Mouse (Mus musculus) liver, embryonic 15.5 days (tissue): ENCODE results near the gene Rcsd1. TPM values are rescaled to one million over a fixed set of nuclear protein-coding genes. Genes with fewer than 3 reads are reported as not detected.

Source experiments
- ATAC-seq: fragments of 200-750 bp; cut with Nextera tagmentation; 2 replicates; pipeline ENCODE4 v1.8.0; 2017; ENCODE audit warnings: moderate number of reproducible peaks, mild to moderate bottlenecking, moderate library complexity; ENCODE audit not compliant: insufficient read depth
- H3K27ac ChIP-seq: fragments of 300-500 bp; sonication (generic); replicated peaks from 2 replicates; pipeline ENCODE4 v1.5.1; 2015; ENCODE audit warnings: mild to moderate bottlenecking, inconsistent platforms
- H3K27me3 ChIP-seq: fragments of 300-500 bp; sonication (generic); 2 replicates; pipeline ENCODE4 v1.6.1; 2015; ENCODE audit warnings: mild to moderate bottlenecking, inconsistent platforms
- H3K36me3 ChIP-seq: fragments of 300-500 bp; sonication (generic); replicated peaks from 2 replicates; pipeline ENCODE4 v1.6.1; 2015; ENCODE audit warnings: moderate library complexity, mild to moderate bottlenecking, inconsistent platforms
- H3K4me1 ChIP-seq: fragments of 300-500 bp; sonication (generic); replicated peaks from 2 replicates; pipeline ENCODE4 v1.6.1; 2015; ENCODE audit warnings: inconsistent platforms
- H3K4me2 ChIP-seq: fragments of 300-500 bp; sonication (generic); 2 replicates; pipeline ENCODE4 v1.6.1; 2015; ENCODE audit warnings: moderate library complexity, mild to moderate bottlenecking, inconsistent platforms
- H3K4me3 ChIP-seq: fragments of 300-500 bp; sonication (generic); replicated peaks from 2 replicates; pipeline ENCODE4 v1.5.1; 2015; ENCODE audit warnings: mild to moderate bottlenecking, inconsistent platforms
- H3K9ac ChIP-seq: fragments of 300-500 bp; sonication (generic); 2 replicates; pipeline ENCODE4 v1.6.1; 2015; ENCODE audit warnings: moderate library complexity, mild to moderate bottlenecking, inconsistent platforms
- H3K9me3 ChIP-seq: fragments of 300-500 bp; sonication (generic); replicated peaks from 2 replicates; pipeline ENCODE4 v1.6.1; 2016; ENCODE audit warnings: inconsistent platforms
- WGBS: fragments of 180-500 bp; shearing (Covaris S2); methylation state at CpG from one replicate; pipeline ENCODE4 v1.1.7; 2015; ENCODE audit warnings: mixed read lengths; ENCODE audit not compliant: insufficient replicate concordance; 5-methylcytosine and 5-hydroxymethylcytosine counted together
- polyA plus RNA-seq: library from polyadenylated mRNA; unstranded; fragments of >200 nt; fragmentation: Nextera tagmentation; extraction: Ambion mirVana; gene quantifications from 2 replicates; pipeline ENCODE4 v1.2.1, GENCODE M21; 2015

Rcsd1 gene
- polyA plus RNA-seq, 1 experiment from 2014 or later, result 11.5 TPM

- H3K27ac ChIP-seq, result no peak overlapping the region
- peaks cover 22% of the 10 kb centered on the region; the same call in 1 of the 2 replicates for H3K4me1 ChIP-seq
- no peak for ATAC-seq
- 49% methylated on average over 3 of the region's 3 CpGs for WGBS
- H3K4me2 ChIP-seq, result no peak overlapping the region
- H3K27me3 ChIP-seq, result no peaks in the 10 kb centered on the region
- no peaks in the 10 kb centered on the region for H3K9me3 ChIP-seq
- no peak overlapping the region for H3K9ac ChIP-seq
- H3K4me3 ChIP-seq, result no peak overlapping the region
- H3K36me3 ChIP-seq, result no peaks in the 10 kb centered on the region
These were observed 32.6 kb downstream of the Rcsd1 start for GRCm38 (mm10) chr1:165676993-165677392.

DNA sequence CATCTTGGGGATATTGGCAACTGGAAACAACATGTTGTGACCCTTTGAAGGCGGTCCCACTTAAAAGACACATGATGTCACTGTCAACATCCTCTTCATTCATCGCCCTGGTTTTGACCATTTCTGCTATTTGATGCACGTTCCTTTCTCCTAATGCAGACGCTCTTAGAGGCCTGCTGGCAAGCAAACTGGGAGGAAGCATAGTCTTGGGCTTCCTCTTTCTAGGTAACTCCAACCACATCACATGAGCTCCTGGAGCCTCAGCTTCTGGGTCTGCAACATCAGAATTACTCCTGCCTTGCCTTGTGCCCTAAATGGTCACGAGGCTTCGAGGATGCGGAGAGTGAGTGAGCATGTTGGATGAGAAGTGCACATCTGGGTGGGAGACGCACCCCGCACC lies 34.4 kb downstream of the Rcsd1 start:
- peaks cover 15% of the 10 kb centered on the region; the same call in 1 of the 2 replicates for H3K4me1 ChIP-seq
- no peak for ATAC-seq
- no peaks in the 10 kb centered on the region for H3K9me3 ChIP-seq
- no peaks in the 10 kb centered on the region for H3K27me3 ChIP-seq
- no peaks in the 10 kb centered on the region for H3K36me3 ChIP-seq
- no peak overlapping the region for H3K9ac ChIP-seq
- no peak overlapping the region for H3K4me2 ChIP-seq
- H3K4me3 ChIP-seq, result no peak overlapping the region
- 42% methylated on average over 9 of the region's 9 CpGs for WGBS
- H3K27ac ChIP-seq, result no peak overlapping the region

DNA sequence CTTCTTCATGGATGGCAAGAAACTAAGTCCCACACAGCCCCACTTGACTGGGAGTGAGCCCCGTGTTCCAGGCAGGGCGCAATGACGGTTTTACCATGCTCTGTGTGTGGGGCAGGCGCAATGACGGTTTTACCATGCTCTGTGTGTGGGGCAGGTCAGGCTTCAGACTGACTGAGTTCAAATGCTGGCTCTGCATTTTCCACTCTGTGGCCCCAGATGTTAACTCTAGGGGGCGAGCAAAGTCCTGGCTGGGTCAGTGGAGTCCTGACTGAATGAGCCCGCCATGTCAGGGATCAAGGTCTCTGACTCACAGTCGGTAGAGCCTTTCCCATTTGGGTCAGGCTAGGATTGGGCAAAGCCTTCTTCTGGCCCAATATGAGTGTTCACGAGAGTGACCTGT lies 37.2 kb downstream of the Rcsd1 start:
- Histone ChIP-seq H3K4me1 (peaks cover 7% of the 10 kb centered on the region; the same call in 1 of the 2 replicates), H3K36me3 (no peaks in the 10 kb centered on the region), H3K4me3 (no peak overlapping the region), H3K27me3 (no peaks in the 10 kb centered on the region), H3K9ac (no peak overlapping the region), H3K4me2 (no peak overlapping the region), H3K9me3 (no peaks in the 10 kb centered on the region), H3K27ac (no peak overlapping the region)
- WGBS, result 60% methylated on average over 9 of the region's 9 CpGs
- ATAC-seq, result no peak

GRCm38 (mm10) chr1:165670056-165670455 lies 39.5 kb downstream of the Rcsd1 start:
- WGBS, result 68% methylated on average over 6 of the region's 6 CpGs
- Histone ChIP-seq H3K9ac (no peak overlapping the region), H3K9me3 (no peaks in the 10 kb centered on the region), H3K4me1 (no peaks in the 10 kb centered on the region; the same call in 1 of the 2 replicates), H3K36me3 (no peaks in the 10 kb centered on the region), H3K27ac (no peak overlapping the region), H3K27me3 (no peaks in the 10 kb centered on the region), H3K4me2 (no peak overlapping the region), H3K4me3 (no peak overlapping the region)
- ATAC-seq, result no peak

DNA sequence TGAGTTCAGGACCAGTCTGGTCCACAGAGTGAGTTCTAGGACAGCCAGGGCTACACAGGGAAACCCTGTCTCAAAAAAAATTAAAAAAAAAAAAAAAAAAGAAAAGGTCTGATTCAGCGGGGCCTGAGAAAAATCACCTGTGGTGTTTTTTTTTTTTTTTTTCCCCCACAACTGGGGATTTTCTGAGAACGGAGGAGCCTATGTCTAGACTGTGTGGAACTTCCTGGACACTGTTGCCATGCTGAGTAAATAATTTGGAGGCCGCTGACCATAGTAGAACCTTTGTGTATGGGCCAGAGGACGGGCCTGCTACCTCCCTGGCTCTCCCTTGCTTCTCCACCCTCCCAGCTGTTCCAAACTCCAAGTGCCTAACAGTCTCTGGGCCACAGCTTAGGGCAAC lies 40.7 kb downstream of the Rcsd1 start:
- no peaks in the 10 kb centered on the region for H3K27me3 ChIP-seq
- WGBS, result 71% methylated on average over 4 of the region's 4 CpGs
- H3K4me2 ChIP-seq, result no peak overlapping the region
- H3K27ac ChIP-seq, result no peak overlapping the region
- H3K9ac ChIP-seq, result no peak overlapping the region
- no peak for ATAC-seq
- no peak overlapping the region for H3K4me3 ChIP-seq
- no peaks in the 10 kb centered on the region; the same call in 1 of the 2 replicates for H3K4me1 ChIP-seq
- no peaks in the 10 kb centered on the region for H3K9me3 ChIP-seq
- H3K36me3 ChIP-seq, result no peaks in the 10 kb centered on the region

DNA sequence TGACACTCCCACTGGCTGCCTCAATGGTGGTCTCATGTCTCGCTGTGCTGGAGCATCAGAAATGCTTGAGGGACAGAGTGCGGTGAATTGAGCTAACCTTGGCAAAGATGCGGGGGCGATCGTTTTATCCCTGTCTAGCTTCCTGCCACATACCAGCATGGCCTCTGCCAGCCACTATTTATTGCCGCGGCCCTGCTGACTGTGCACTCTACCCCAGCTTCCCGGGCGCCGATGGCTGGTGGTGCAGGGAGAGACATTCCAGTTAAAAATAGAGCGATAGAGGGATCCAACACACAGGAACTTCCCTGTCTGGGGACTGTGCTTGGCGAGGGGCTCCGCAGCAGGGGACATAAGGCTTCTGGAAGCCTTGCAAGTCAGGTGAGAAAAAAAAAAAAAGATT lies 42.2 kb downstream of the Rcsd1 start:
- no peak overlapping the region for H3K4me2 ChIP-seq
- no peak overlapping the region for H3K4me3 ChIP-seq
- H3K27ac ChIP-seq, result no peak overlapping the region
- H3K4me1 ChIP-seq, result no peaks in the 10 kb centered on the region; the same call in 1 of the 2 replicates
- WGBS, result 60% methylated on average over 13 of the region's 13 CpGs
- no peak overlapping the region for H3K9ac ChIP-seq
- no peak for ATAC-seq
- no peaks in the 10 kb centered on the region for H3K9me3 ChIP-seq
- H3K27me3 ChIP-seq, result no peaks in the 10 kb centered on the region
- H3K36me3 ChIP-seq, result no peaks in the 10 kb centered on the region

DNA sequence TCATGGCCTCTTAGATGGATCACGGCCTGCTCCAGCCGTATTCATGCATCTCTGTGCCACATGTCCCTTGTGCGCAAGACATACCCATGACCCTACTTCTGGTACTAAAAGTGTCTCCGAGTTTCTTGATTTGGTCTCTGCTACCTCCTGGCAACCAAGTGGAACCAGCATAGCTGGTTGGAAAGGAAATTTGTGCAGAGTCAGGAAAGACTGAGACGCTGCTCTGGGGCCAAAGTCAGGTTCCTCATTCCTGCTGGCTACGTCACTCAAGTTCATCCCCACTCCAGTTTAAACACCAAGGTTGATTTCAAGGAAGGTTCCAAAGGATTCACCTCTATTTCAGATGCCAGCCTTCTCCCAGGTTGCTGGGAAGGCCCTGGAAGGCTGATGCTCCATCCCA lies 42.6 kb downstream of the Rcsd1 start:
- Histone ChIP-seq H3K27ac (no peak overlapping the region), H3K4me1 (no peaks in the 10 kb centered on the region; the same call in 1 of the 2 replicates), H3K9me3 (no peaks in the 10 kb centered on the region), H3K36me3 (no peaks in the 10 kb centered on the region), H3K4me2 (no peak overlapping the region), H3K4me3 (no peak overlapping the region), H3K9ac (no peak overlapping the region), H3K27me3 (no peaks in the 10 kb centered on the region)
- ATAC-seq, result no peak
- WGBS, result 61% methylated on average over 6 of the region's 6 CpGs

GRCm38 (mm10) chr1:165665758-165666157 lies 43.8 kb downstream of the Rcsd1 start:
- Histone ChIP-seq H3K27ac (no peak overlapping the region), H3K36me3 (no peaks in the 10 kb centered on the region), H3K4me2 (no peak overlapping the region), H3K9ac (no peak overlapping the region), H3K9me3 (no peaks in the 10 kb centered on the region), H3K4me3 (no peak overlapping the region), H3K4me1 (no peaks in the 10 kb centered on the region; the same call in 1 of the 2 replicates), H3K27me3 (no peaks in the 10 kb centered on the region)
- no peak for ATAC-seq
- WGBS, result 65% methylated on average over 5 of the region's 5 CpGs

DNA sequence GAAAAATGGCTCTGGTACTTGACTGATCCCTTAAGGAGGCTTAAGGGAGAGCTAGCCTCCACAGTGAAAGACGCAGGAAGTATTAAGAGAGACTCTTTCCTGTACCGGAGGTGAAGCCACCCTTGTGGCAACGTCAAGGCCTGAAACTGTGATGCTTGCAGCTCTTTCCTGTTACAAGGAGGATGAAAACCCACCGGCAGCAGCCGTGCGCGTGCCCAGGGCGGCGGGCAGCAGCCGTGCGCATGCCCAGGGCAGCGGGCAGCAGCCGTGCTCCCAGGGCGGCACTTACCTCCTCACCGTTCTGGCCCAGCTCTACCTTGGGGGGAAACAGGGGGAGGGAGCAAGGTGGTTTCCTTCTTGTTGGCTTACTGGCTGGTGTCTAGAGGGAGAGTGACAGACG lies 46.3 kb downstream of the Rcsd1 start:
- Histone ChIP-seq H3K27me3 (no peaks in the 10 kb centered on the region), H3K4me3 (no peak overlapping the region), H3K4me1 (no peaks in the 10 kb centered on the region; the same call in 1 of the 2 replicates), H3K36me3 (peaks cover 2% of the 10 kb centered on the region; the same call in 1 of the 2 replicates), H3K27ac (no peak overlapping the region), H3K9ac (no peak overlapping the region), H3K9me3 (no peaks in the 10 kb centered on the region), H3K4me2 (no peak overlapping the region)
- 66% methylated on average over 16 of the region's 16 CpGs for WGBS
- ATAC-seq, result no peak

- Histone ChIP-seq H3K36me3 (peaks cover 4% of the 10 kb centered on the region; the same call in 1 of the 2 replicates), H3K4me3 (no peak overlapping the region), H3K4me2 (no peak overlapping the region), H3K27ac (no peak overlapping the region), H3K27me3 (no peaks in the 10 kb centered on the region), H3K9me3 (no peaks in the 10 kb centered on the region), H3K9ac (no peak overlapping the region), H3K4me1 (no peaks in the 10 kb centered on the region; the same call in 1 of the 2 replicates)
- no peak for ATAC-seq
- 65% methylated on average over 15 of the region's 15 CpGs for WGBS
These were observed 46.9 kb downstream of the Rcsd1 start for GRCm38 (mm10) chr1:165662426-165663192.

DNA sequence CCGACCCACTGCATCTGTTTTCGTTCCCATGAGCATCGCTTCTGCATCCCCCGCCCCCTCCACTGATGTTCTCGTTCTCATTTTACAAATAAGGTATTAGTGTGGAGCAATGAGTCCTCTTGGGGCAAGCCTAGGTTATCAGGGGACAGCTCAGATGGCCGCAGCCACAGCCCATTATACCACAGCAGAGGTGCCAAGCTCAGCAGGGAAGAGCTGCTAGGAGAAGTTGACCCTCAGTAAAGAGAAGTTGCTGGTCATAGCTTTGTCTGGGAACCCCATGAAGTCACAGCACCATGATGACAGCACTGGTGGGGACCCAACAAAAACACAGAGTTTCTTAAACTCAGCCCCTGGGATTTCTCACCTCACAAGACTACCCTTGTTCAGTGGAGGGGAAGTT lies 47.8 kb downstream of the Rcsd1 start:
- Histone ChIP-seq H3K36me3 (peaks cover 7% of the 10 kb centered on the region; the same call in 1 of the 2 replicates), H3K4me2 (no peak overlapping the region), H3K9me3 (no peaks in the 10 kb centered on the region), H3K27me3 (no peaks in the 10 kb centered on the region), H3K4me3 (no peak overlapping the region), H3K4me1 (no peaks in the 10 kb centered on the region), H3K27ac (no peak overlapping the region), H3K9ac (no peak overlapping the region)
- 66% methylated on average over 6 of the region's 6 CpGs for WGBS
- ATAC-seq, result no peak
